Mouse (Mus musculus): ENCODE results near the gene Sox4. TPM values are rescaled to one million over a fixed set of nuclear protein-coding genes. Genes with fewer than 3 reads are reported as not detected.

The Sox4 gene
- polyA plus RNA-seq, 1 experiment from 2014 or later, result 284 TPM

DNA sequence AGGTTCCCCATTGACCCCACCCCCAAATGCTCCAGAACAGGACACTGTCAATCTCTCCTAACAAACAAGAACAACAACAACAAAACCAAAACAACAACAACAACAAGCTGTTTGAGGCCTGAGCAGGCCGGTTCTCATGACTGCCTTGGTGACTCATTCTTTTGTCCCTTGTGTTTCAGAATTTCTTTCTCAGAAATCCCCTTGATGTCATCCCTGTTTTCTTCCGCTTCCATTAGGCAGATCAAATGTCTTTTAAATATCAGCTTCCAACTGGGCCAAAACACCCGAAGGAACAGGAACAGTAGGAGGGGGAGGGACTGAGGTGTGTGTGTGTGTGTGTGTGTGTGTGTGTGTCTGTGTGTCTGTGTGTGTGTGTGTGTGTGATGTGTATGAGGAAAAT is 21.7 kb downstream of the Sox4 start:
- ATAC-seq (no peak), DNase-seq (ENCODE audit: low spot score) (no peak)
- 10% methylated on average over 3 of the region's 3 CpGs for WGBS
- H3K9me3 ChIP-seq (replicated peaks; ENCODE audit: control insufficient read depth, low read length), result no peaks in the 10 kb centered on the region
- H3K4me1 ChIP-seq (ENCODE audit: control insufficient read depth, insufficient read depth, low read length), result peaks cover 6% of the 10 kb centered on the region; the same call in 1 of the 2 replicates
- H3K4me2 ChIP-seq (ENCODE audit: low read length), result no peak overlapping the region
- H3K36me3 ChIP-seq (ENCODE audit: control insufficient read depth, insufficient read depth, low read length), result no peaks in the 10 kb centered on the region
- H3K27me3 ChIP-seq (replicated peaks; ENCODE audit: control insufficient read depth, insufficient read depth, low read length), result no peaks in the 10 kb centered on the region
- H3K27ac ChIP-seq (ENCODE audit: low read depth, low read length), result no peak overlapping the region
- no peak overlapping the region for H3K4me3 ChIP-seq (ENCODE audit: low read depth, low read length)
- H3K9ac ChIP-seq (ENCODE audit: low read length), result no peak overlapping the region

DNA sequence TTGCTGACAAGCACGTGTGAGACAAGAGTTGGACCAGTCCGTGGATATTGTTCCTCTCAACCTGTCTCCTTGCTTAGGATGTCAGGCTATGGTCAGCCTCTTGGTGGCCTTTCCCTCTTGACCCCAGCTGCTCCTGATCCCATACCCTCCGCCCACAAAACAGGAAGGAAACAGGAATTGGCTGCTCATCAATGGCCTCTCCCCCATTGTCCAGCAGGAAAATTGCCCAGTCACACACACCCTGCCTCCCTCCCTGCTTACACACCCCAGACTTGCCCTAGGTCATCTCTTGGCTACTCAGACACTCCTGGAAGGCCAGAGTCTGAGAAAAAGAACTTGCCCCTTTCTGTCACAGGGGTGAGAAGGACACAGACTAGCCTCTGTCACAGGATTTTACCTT is 22.2 kb downstream of the Sox4 start:
- Histone ChIP-seq H3K36me3 (ENCODE audit: control insufficient read depth, insufficient read depth, low read length) (no peaks in the 10 kb centered on the region), H3K27ac (ENCODE audit: low read depth, low read length) (no peak overlapping the region), H3K27me3 (replicated peaks; ENCODE audit: control insufficient read depth, insufficient read depth, low read length) (no peaks in the 10 kb centered on the region), H3K9me3 (replicated peaks; ENCODE audit: control insufficient read depth, low read length) (no peaks in the 10 kb centered on the region), H3K4me3 (ENCODE audit: low read depth, low read length) (no peak overlapping the region), H3K9ac (ENCODE audit: low read length) (no peak overlapping the region), H3K4me2 (ENCODE audit: low read length) (no peak overlapping the region), H3K4me1 (ENCODE audit: control insufficient read depth, insufficient read depth, low read length) (peaks cover 6% of the 10 kb centered on the region; the same call in 1 of the 2 replicates)
- ATAC-seq (no peak), DNase-seq (ENCODE audit: low spot score) (no peak)
- WGBS, result 91% methylated on average over 3 of the region's 3 CpGs

DNA sequence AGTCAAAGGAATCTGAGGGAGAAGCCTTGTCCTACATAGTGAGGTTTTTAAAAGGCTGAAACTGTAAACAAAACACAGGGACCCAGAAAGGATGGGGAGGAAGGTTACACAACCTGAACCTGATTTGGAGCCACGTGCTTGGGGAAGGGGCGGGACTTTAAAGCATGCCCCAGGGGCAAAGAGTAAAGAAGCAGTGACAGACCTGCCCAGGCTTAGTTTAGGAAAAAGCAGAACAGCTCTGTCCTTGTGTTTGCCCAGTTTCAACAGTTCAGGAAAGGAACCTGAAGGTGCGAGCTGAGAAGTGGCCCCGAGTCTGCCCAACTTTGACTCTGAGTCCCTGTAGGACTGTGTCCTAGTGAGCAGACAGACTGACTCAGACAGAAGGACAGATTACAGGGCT is 23.1 kb downstream of the Sox4 start:
- 67% methylated on average over 4 of the region's 4 CpGs for WGBS
- Histone ChIP-seq H3K4me2 (ENCODE audit: low read length) (no peak overlapping the region), H3K36me3 (ENCODE audit: control insufficient read depth, insufficient read depth, low read length) (no peaks in the 10 kb centered on the region), H3K27me3 (replicated peaks; ENCODE audit: control insufficient read depth, insufficient read depth, low read length) (no peaks in the 10 kb centered on the region), H3K4me3 (ENCODE audit: low read depth, low read length) (no peak overlapping the region), H3K9me3 (replicated peaks; ENCODE audit: control insufficient read depth, low read length) (no peaks in the 10 kb centered on the region), H3K4me1 (ENCODE audit: control insufficient read depth, insufficient read depth, low read length) (peaks cover 5% of the 10 kb centered on the region; the same call in 1 of the 2 replicates), H3K9ac (ENCODE audit: low read length) (no peak overlapping the region), H3K27ac (ENCODE audit: low read depth, low read length) (no peak overlapping the region)
- DNase-seq (ENCODE audit: low spot score) (no peak), ATAC-seq (no peak)

DNA sequence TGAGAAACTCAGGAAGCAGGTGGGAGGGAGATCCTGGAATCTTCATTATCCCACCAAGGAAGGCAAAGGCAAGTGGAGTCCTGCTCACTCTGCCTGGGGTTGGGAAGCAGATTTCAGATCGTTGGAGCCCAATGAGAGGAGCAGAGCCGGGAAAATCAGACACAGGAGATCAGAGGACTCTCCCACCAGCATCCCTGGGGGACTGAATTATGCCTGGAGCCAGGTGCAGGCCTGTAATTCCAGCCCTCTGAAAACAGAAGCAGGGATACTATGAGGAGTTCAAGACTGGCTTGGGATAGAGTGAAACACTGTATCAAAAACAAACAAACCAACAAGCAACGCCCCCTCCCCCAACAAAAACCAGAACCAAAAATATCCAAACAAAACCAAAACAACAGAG is 23.6 kb downstream of the Sox4 start:
- peaks cover 3% of the 10 kb centered on the region; the same call in 1 of the 2 replicates for H3K4me1 ChIP-seq (ENCODE audit: control insufficient read depth, insufficient read depth, low read length)
- ATAC-seq (no peak), DNase-seq (ENCODE audit: low spot score) (no peak)
- H3K4me2 ChIP-seq (ENCODE audit: low read length), result no peak overlapping the region
- no peaks in the 10 kb centered on the region for H3K9me3 ChIP-seq (replicated peaks; ENCODE audit: control insufficient read depth, low read length)
- H3K36me3 ChIP-seq (ENCODE audit: control insufficient read depth, insufficient read depth, low read length), result no peaks in the 10 kb centered on the region
- H3K4me3 ChIP-seq (ENCODE audit: low read depth, low read length), result no peak overlapping the region
- H3K27ac ChIP-seq (ENCODE audit: low read depth, low read length), result no peak overlapping the region
- no peak overlapping the region for H3K9ac ChIP-seq (ENCODE audit: low read length)
- WGBS, result 39% methylated on average over 3 of the region's 3 CpGs
- H3K27me3 ChIP-seq (replicated peaks; ENCODE audit: control insufficient read depth, insufficient read depth, low read length), result no peaks in the 10 kb centered on the region

DNA sequence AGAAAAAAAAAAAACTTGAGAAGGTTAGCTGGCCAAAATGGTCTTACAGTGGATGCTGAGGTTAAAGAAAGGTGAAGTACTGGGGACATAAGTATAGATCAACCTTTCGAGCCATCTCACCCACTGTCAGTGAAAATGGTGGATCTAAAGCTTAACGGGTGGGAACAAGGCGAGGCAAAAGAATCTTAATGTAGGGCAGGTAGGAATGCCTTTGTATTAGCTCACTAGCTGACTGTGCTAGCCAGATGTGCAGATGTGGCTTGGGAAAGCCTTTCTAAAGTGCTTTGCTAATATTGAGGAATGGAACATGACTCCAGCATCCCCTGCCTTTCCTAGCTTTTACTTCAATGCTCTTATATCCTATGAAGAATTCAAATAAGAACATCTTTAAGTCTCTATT is 30.4 kb downstream of the Sox4 start:
- no peak for DNase-seq (ENCODE audit: low spot score)
- Histone ChIP-seq H3K27me3 (replicated peaks; ENCODE audit: control insufficient read depth, insufficient read depth, low read length) (no peaks in the 10 kb centered on the region), H3K9me3 (replicated peaks; ENCODE audit: control insufficient read depth, low read length) (no peaks in the 10 kb centered on the region), H3K4me1 (ENCODE audit: control insufficient read depth, insufficient read depth, low read length) (no peaks in the 10 kb centered on the region), H3K4me3 (ENCODE audit: low read depth, low read length) (no peak overlapping the region), H3K36me3 (ENCODE audit: control insufficient read depth, insufficient read depth, low read length) (no peaks in the 10 kb centered on the region), H3K9ac (ENCODE audit: low read length) (no peak overlapping the region), H3K4me2 (ENCODE audit: low read length) (no peak overlapping the region), H3K27ac (ENCODE audit: low read depth, low read length) (no peak overlapping the region)
- 96% methylated on average over 3 of the region's 3 CpGs for WGBS
- ATAC-seq, result no peak

DNA sequence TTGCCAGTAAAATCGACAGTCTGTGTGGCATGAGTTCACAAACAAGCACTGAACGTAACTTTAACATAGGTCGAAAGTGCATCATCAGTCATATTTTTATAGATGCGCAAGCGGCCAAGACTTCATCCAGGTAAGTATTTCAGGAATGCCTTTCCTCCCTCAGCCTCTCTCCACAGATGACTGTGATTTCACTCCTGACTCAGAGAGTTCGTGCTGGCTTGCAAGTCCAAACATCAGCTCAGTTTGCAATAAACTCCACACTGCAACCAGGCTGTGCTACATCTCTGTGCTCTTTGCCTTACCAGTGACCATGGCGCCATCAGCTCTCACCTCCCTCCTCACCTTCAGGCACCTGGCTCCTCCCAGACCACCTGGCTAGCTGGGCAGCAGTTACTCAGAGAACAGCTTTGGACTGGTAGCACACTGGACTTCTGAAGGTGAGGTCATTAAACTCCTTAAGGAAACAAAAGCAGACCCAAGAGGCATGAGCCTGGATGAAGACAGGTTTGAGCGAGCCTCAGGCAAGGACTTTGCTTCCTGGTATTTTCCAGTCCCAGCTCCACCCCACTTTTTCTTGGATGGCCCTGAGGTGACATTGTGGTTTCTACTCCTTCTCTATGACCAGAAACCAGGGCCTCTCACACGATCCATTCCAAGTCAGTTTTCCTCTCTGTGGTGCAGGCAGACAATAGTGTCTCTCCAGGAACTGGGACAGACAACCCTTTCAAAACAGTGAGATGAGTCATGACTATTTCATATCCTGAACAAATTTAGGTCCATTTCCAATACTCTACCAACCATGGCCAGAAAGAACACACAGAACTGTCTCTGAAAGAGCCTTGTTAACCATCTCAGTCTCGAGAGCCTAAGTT is 35.9 kb downstream of the Sox4 start:
- Histone ChIP-seq H3K27ac (ENCODE audit: low read depth, low read length) (no peak overlapping the region), H3K4me2 (ENCODE audit: low read length) (no peak overlapping the region), H3K9ac (ENCODE audit: low read length) (no peak overlapping the region), H3K4me1 (ENCODE audit: control insufficient read depth, insufficient read depth, low read length) (no peaks in the 10 kb centered on the region), H3K27me3 (replicated peaks; ENCODE audit: control insufficient read depth, insufficient read depth, low read length) (no peaks in the 10 kb centered on the region), H3K36me3 (ENCODE audit: control insufficient read depth, insufficient read depth, low read length) (no peaks in the 10 kb centered on the region), H3K4me3 (ENCODE audit: low read depth, low read length) (no peak overlapping the region), H3K9me3 (replicated peaks; ENCODE audit: control insufficient read depth, low read length) (no peaks in the 10 kb centered on the region)
- ATAC-seq (no peak), DNase-seq (ENCODE audit: low spot score) (no peak)
- WGBS, result 88% methylated on average over 10 of the region's 10 CpGs

DNA sequence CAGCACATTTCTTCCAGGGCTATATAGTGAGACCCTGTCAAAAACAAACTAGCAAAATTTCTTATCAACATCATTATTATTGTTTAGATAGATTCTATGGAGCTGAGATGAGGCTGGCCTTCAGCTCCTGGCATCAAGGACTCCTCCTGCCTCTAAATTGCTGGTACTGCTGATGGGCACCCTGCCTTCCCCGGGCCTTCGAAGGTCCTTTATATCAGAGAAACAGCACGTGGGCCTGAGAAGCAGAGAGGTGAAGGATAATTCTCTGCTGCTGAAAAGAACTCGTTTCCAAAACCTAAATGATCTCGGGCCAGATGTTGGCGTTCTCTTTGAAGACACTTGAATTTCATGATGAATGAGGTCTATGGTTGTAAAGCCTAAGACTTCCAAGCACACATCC is 39.9 kb downstream of the Sox4 start:
- no peak for ATAC-seq

DNA sequence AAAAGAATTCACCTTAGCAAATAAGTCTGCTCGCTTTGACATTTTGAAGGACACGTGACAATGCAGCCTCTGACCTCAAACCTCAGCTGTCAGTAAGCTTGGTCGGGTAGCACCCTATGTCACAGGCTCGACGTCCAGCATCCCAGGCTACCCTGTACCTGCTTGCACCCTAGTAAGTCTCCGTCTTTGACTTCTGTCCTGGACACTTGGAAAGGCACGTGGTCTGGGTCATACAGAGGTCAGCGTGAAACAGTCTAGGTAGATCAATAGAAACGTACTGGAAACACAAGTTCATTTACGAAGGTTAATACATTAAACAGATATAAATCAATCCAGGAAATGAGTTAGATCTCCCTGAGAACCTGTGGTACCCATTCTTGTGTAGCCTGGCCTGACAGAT is 46.5 kb downstream of the Sox4 start:
- H3K4me3 ChIP-seq (ENCODE audit: low read depth, low read length), result no peak overlapping the region
- H3K27ac ChIP-seq (ENCODE audit: low read depth, low read length), result no peak overlapping the region
- no peaks in the 10 kb centered on the region for H3K36me3 ChIP-seq (ENCODE audit: control insufficient read depth, insufficient read depth, low read length)
- no peaks in the 10 kb centered on the region for H3K4me1 ChIP-seq (ENCODE audit: control insufficient read depth, insufficient read depth, low read length)
- no peak for DNase-seq (ENCODE audit: low spot score)
- H3K4me2 ChIP-seq (ENCODE audit: low read length), result no peak overlapping the region
- H3K9ac ChIP-seq (ENCODE audit: low read length), result no peak overlapping the region
- H3K9me3 ChIP-seq (replicated peaks; ENCODE audit: control insufficient read depth, low read length), result no peaks in the 10 kb centered on the region
- ATAC-seq, result no peak
- no peaks in the 10 kb centered on the region for H3K27me3 ChIP-seq (replicated peaks; ENCODE audit: control insufficient read depth, insufficient read depth, low read length)
- WGBS, result 92% methylated on average over 10 of the region's 10 CpGs

More for the DNA sequence above, 39.9 kb downstream of the Sox4 start:
- no peak overlapping the region for H3K4me3 ChIP-seq (ENCODE audit: low read depth, low read length)
- no peaks in the 10 kb centered on the region for H3K36me3 ChIP-seq (ENCODE audit: control insufficient read depth, insufficient read depth, low read length)
- no peaks in the 10 kb centered on the region for H3K27me3 ChIP-seq (replicated peaks; ENCODE audit: control insufficient read depth, insufficient read depth, low read length)
- 71% methylated on average over 6 of the region's 6 CpGs for WGBS
- H3K4me2 ChIP-seq (ENCODE audit: low read length), result no peak overlapping the region
- no peak for DNase-seq (ENCODE audit: low spot score)
- H3K9ac ChIP-seq (ENCODE audit: low read length), result no peak overlapping the region
- no peak overlapping the region for H3K27ac ChIP-seq (ENCODE audit: low read depth, low read length)
- H3K4me1 ChIP-seq (ENCODE audit: control insufficient read depth, insufficient read depth, low read length), result no peaks in the 10 kb centered on the region
- H3K9me3 ChIP-seq (replicated peaks; ENCODE audit: control insufficient read depth, low read length), result no peaks in the 10 kb centered on the region

All from forebrain, embryonic 14.5 days (tissue).